Mouse (Mus musculus) heart, adult 2 months (tissue): ENCODE measurements at regions not wholly inside any gene's neighbourhood (a gene's known extent, or its start where the extent isn't known, plus 50 kb on each side); places are given as distances from the start of the nearest gene placed in this dataset.

ENCODE experiments used
- CTCF ChIP-seq: fragments of 200-600 bp; IDR thresholded peaks from 2 replicates; pipeline ENCODE4 v1.8.1; 2022; ENCODE audit warnings: antibody characterized with exemption, mild to moderate bottlenecking, moderate library complexity
- EP300 ChIP-seq: fragments of 200-500 bp; IDR thresholded peaks from 2 replicates; pipeline ENCODE4 v1.6.1; 2011; ENCODE audit warnings: low read depth, low read length, control low read depth; ENCODE audit not compliant: insufficient read depth
- POLR2A ChIP-seq: fragments of 200-500 bp; IDR thresholded peaks from 2 replicates; pipeline ENCODE4 v1.6.1; 2011; ENCODE audit warnings: mild to moderate bottlenecking, low read depth, low read length, control low read depth; ENCODE audit not compliant: insufficient read depth

DNA sequence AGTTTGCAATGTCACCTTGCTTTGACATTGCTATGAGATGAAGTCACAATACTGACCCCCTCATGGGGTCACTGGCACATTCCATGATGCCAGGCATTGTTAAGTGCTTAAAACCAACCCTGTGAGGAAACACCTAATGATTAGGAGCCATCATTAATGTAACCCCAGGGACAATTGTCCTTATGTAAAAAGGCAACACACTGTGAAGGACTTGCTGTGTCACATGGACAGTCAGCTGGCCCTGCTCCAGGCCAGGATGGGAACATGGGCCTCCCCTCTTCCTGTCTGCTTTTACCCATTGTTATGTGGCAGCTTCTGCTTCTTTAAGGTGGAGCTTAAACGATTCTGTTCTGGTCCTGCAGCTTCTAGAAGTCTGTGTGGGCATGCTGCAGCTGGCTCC lies 105.7 kb upstream of the Rapgef5 start:
- TF ChIP-seq CTCF (no peak), POLR2A (no peak), EP300 (0 out of 2 replicates have a peak, but pooled peaks have one; percentile 54)
